Mouse (Mus musculus) ES-Bruce4 (cell line): ENCODE measurements around the gene Slit3.

Source experiments
- CTCF ChIP-seq: IDR thresholded peaks from one replicate; pipeline ENCODE4 v1.8.1; 2011; ENCODE audit warnings: low read depth, low read length
- POLR2A ChIP-seq: IDR thresholded peaks from one replicate; pipeline ENCODE4 v1.8.1; 2011; ENCODE audit warnings: low read length; ENCODE audit not compliant: insufficient read depth

GRCm38 (mm10) chr11:35385444-35385843 is 264.4 kb downstream of the Slit3 start:
- no peak for TF ChIP-seq CTCF
- no peak for TF ChIP-seq POLR2A
